Mouse (Mus musculus) MEL (cell line): ENCODE results near the gene Rsrp1. TPM values are rescaled to one million over a fixed set of nuclear protein-coding genes. Genes with fewer than 3 reads are reported as not detected.

Experiments
- DNase-seq: peaks from one replicate; pipeline ENCODE4 v3.0.0; 2011; ENCODE audit warnings: low read depth, low spot score
- H3K27ac ChIP-seq: 2 replicates; pipeline ENCODE4 v1.5.1; 2012; ENCODE audit warnings: low read depth, mild to moderate bottlenecking, control low read depth, low read length, moderate library complexity; ENCODE audit not compliant: control insufficient read depth
- H3K27me3 ChIP-seq, 2 experiments: fragments of 150-350 bp in 1 of 2; sonication (generic) in 1 of 2; 2 replicates each; pipeline ENCODE4 v1.6.1; 2012; ENCODE audit warnings: low read length in 2 of 2, mild to moderate bottlenecking in 2 of 2, improper control_type of control experiment in 1 of 2, moderate library complexity in 1 of 2; ENCODE audit not compliant: insufficient read depth in 2 of 2, control insufficient read depth in 1 of 2
- H3K36me3 ChIP-seq, 2 experiments: 2 replicates each; pipeline ENCODE4 v1.6.1; 2012 to 2014; ENCODE audit warnings: low read length in 2 of 2, improper control_type of control experiment in 1 of 2, inconsistent platforms in 1 of 2, mild to moderate bottlenecking in 1 of 2; ENCODE audit not compliant: insufficient read depth in 2 of 2, control insufficient read depth in 1 of 2
- H3K4me1 ChIP-seq, 2 experiments: fragments of 150-350 bp in 1 of 2; sonication (generic) in 1 of 2; 2 replicates each; pipeline ENCODE4 v1.6.1; 2012; ENCODE audit warnings: low read length in 2 of 2, improper control_type of control experiment in 1 of 2, mild to moderate bottlenecking in 1 of 2; ENCODE audit not compliant: insufficient read depth in 2 of 2, control insufficient read depth in 1 of 2
- H3K4me3 ChIP-seq, 2 experiments: fragments of 150-350 bp in 1 of 2; sonication (generic) in 1 of 2; 2 replicates each; pipeline ENCODE4 v1.5.1; 2012; ENCODE audit warnings: low read depth in 2 of 2, low read length in 2 of 2, mild to moderate bottlenecking in 2 of 2, moderate library complexity in 2 of 2, control low read depth in 1 of 2, improper control_type of control experiment in 1 of 2; ENCODE audit not compliant: control insufficient read depth in 1 of 2, insufficient read depth in 1 of 2
- H3K79me2 ChIP-seq: 2 replicates; pipeline ENCODE4 v1.6.1; 2012; ENCODE audit warnings: mild to moderate bottlenecking, low read length, moderate library complexity; ENCODE audit not compliant: control insufficient read depth, poor library complexity, insufficient read depth
- H3K9ac ChIP-seq: 2 replicates; pipeline ENCODE4 v1.6.1; 2012; ENCODE audit warnings: low read depth, mild to moderate bottlenecking, control low read depth, low read length, moderate library complexity; ENCODE audit not compliant: control insufficient read depth, poor library complexity, severe bottlenecking
- H3K9me3 ChIP-seq: fragments of 150-350 bp; sonication (generic); replicated peaks from 2 replicates; pipeline ENCODE4 v1.6.1; 2012; ENCODE audit warnings: mild to moderate bottlenecking, low read length, improper control_type of control experiment, moderate library complexity; ENCODE audit not compliant: insufficient read depth
- BHLHE40 ChIP-seq: IDR thresholded peaks from 2 replicates; pipeline ENCODE4 v1.6.1; 2012; ENCODE audit warnings: low read depth, mild to moderate bottlenecking, inconsistent platforms, low read length, improper control_type of control experiment, borderline replicate concordance
- CHD1 ChIP-seq: IDR thresholded peaks from 2 replicates; pipeline ENCODE4 v1.6.1; 2012; ENCODE audit warnings: low read depth, mild to moderate bottlenecking, inconsistent platforms, low read length, improper control_type of control experiment
- CHD2 ChIP-seq: IDR thresholded peaks from 2 replicates; pipeline ENCODE4 v1.6.1; 2011; ENCODE audit warnings: low read length, improper control_type of control experiment
- CTCF ChIP-seq, 3 experiments: IDR thresholded peaks in 2 of 3; conservative IDR thresholded peaks in 1 of 3; 2 replicates each; pipeline ENCODE4 v1.5.1; 2011 to 2012; ENCODE audit warnings: low read length in 3 of 3, low read depth in 2 of 3, mild to moderate bottlenecking in 2 of 3, improper control_type of control experiment in 1 of 3, inconsistent platforms in 1 of 3, mixed read lengths in 1 of 3, moderate library complexity in 1 of 3; ENCODE audit not compliant: control insufficient read depth in 1 of 3, insufficient read depth in 1 of 3, poor library complexity in 1 of 3, severe bottlenecking in 1 of 3
- ELF1 ChIP-seq: IDR thresholded peaks from 2 replicates; pipeline ENCODE4 v1.6.1; 2014; ENCODE audit warnings: low read depth, mild to moderate bottlenecking, inconsistent platforms, low read length, improper control_type of control experiment, moderate library complexity
- EP300 ChIP-seq, 2 experiments: IDR thresholded peaks; 2 replicates each; pipeline ENCODE4 v1.6.1; 2011; ENCODE audit warnings: improper control_type of control experiment in 2 of 2, low read length in 2 of 2, low read depth in 1 of 2, mild to moderate bottlenecking in 1 of 2
- ETS1 ChIP-seq: IDR thresholded peaks from 2 replicates; pipeline ENCODE4 v1.6.1; 2012; ENCODE audit warnings: low read depth, mild to moderate bottlenecking, inconsistent platforms, low read length, improper control_type of control experiment, moderate library complexity
- GABPA ChIP-seq: IDR thresholded peaks from 2 replicates; pipeline ENCODE4 v1.6.1; 2012; ENCODE audit warnings: low read depth, mild to moderate bottlenecking, inconsistent platforms, low read length, improper control_type of control experiment, moderate library complexity
- GATA1 ChIP-seq: IDR thresholded peaks from 2 replicates; pipeline ENCODE4 v1.6.1; 2011; ENCODE audit warnings: low read depth, low read length, improper control_type of control experiment
- HCFC1 ChIP-seq: IDR thresholded peaks from 2 replicates; pipeline ENCODE4 v1.6.1; 2012; ENCODE audit warnings: low read depth, mild to moderate bottlenecking, inconsistent platforms, low read length, improper control_type of control experiment, moderate library complexity
- JUND ChIP-seq: IDR thresholded peaks from 2 replicates; pipeline ENCODE4 v1.6.1; 2011; ENCODE audit warnings: low read depth, mild to moderate bottlenecking, improper control_type of control experiment, low read length
- KAT2A ChIP-seq: conservative IDR thresholded peaks from 2 replicates; pipeline ENCODE4 v1.6.1; 2012; ENCODE audit warnings: low read depth, low read length, improper control_type of control experiment, inconsistent platforms
- MEF2A ChIP-seq: IDR thresholded peaks from 2 replicates; pipeline ENCODE4 v1.6.1; 2014; ENCODE audit warnings: low read depth, mild to moderate bottlenecking, inconsistent platforms, low read length, improper control_type of control experiment; ENCODE audit not compliant: poor library complexity, insufficient replicate concordance, severe bottlenecking; ENCODE audit errors: extremely low read depth
- NRF1 ChIP-seq: IDR thresholded peaks from 2 replicates; pipeline ENCODE4 v1.6.1; 2014; ENCODE audit warnings: low read depth, mild to moderate bottlenecking, inconsistent platforms, low read length, improper control_type of control experiment, moderate library complexity; ENCODE audit not compliant: poor library complexity, insufficient read depth, severe bottlenecking
- POLR2A ChIP-seq, 2 experiments: IDR thresholded peaks; 2 replicates each; pipeline ENCODE4 v1.6.1; 2011 to 2012; ENCODE audit warnings: low read length in 2 of 2, mild to moderate bottlenecking in 2 of 2, control low read depth in 1 of 2, improper control_type of control experiment in 1 of 2, low read depth in 1 of 2, moderate library complexity in 1 of 2; ENCODE audit not compliant: control insufficient read depth in 1 of 2, insufficient read depth in 1 of 2, poor library complexity in 1 of 2
- POLR2AphosphoS2 ChIP-seq: IDR thresholded peaks from 2 replicates; pipeline ENCODE4 v1.6.1; 2011; ENCODE audit warnings: low read length, improper control_type of control experiment
- POLR2AphosphoS5 ChIP-seq: IDR thresholded peaks from 2 replicates; pipeline ENCODE4 v1.6.1; 2012; ENCODE audit warnings: low read depth, borderline replicate concordance, mild to moderate bottlenecking, inconsistent platforms, low read length, moderate library complexity, mixed read lengths
- RCOR1 ChIP-seq: IDR thresholded peaks from 2 replicates; pipeline ENCODE4 v1.6.1; 2012; ENCODE audit warnings: low read depth, mild to moderate bottlenecking, inconsistent platforms, low read length, improper control_type of control experiment
- SMC3 ChIP-seq: IDR thresholded peaks from 2 replicates; pipeline ENCODE4 v1.6.1; 2011; ENCODE audit warnings: low read depth, low read length, improper control_type of control experiment
- TAL1 ChIP-seq: IDR thresholded peaks from 2 replicates; pipeline ENCODE4 v1.6.1; 2012; ENCODE audit warnings: mild to moderate bottlenecking, inconsistent platforms, low read length, moderate library complexity, mixed read lengths
- TBP ChIP-seq: IDR thresholded peaks from 2 replicates; pipeline ENCODE4 v1.8.0; 2011; ENCODE audit warnings: low read depth, low read length, improper control_type of control experiment
- UBTF ChIP-seq: IDR thresholded peaks from 2 replicates; pipeline ENCODE4 v1.6.1; 2012; ENCODE audit warnings: low read depth, mild to moderate bottlenecking, inconsistent platforms, low read length, improper control_type of control experiment, moderate library complexity, borderline replicate concordance; ENCODE audit not compliant: insufficient read depth
- USF1 ChIP-seq: IDR thresholded peaks from 2 replicates; pipeline ENCODE4 v1.6.1; 2014; ENCODE audit warnings: low read depth, mild to moderate bottlenecking, inconsistent platforms, low read length, improper control_type of control experiment, moderate library complexity
- USF2 ChIP-seq, 2 experiments: IDR thresholded peaks; 2 replicates each; pipeline ENCODE4 v1.6.1; 2011 to 2012; ENCODE audit warnings: improper control_type of control experiment in 2 of 2, low read length in 2 of 2, borderline replicate concordance in 1 of 2, inconsistent platforms in 1 of 2, low read depth in 1 of 2, mild to moderate bottlenecking in 1 of 2; ENCODE audit not compliant: insufficient read depth in 1 of 2
- ZC3H11A ChIP-seq: IDR thresholded peaks from 2 replicates; pipeline ENCODE4 v1.6.1; 2012; ENCODE audit warnings: low read depth, mild to moderate bottlenecking, inconsistent platforms, low read length, improper control_type of control experiment
- ZKSCAN1 ChIP-seq: IDR thresholded peaks from 2 replicates; pipeline ENCODE4 v1.6.1; 2012; ENCODE audit warnings: low read depth, mild to moderate bottlenecking, inconsistent platforms, low read length, improper control_type of control experiment, moderate library complexity
- ZNF384 ChIP-seq: IDR thresholded peaks from 2 replicates; pipeline ENCODE4 v1.6.1; 2012; ENCODE audit warnings: low read depth, mild to moderate bottlenecking, inconsistent platforms, low read length, improper control_type of control experiment
- polyA plus RNA-seq, 2 experiments: library from polyadenylated mRNA; stranded (reverse) in 1 of 2; unstranded in 1 of 2; fragments of >175 nt in 1 of 2; fragments of >200 nt in 1 of 2; gene quantifications; 2 replicates each; pipeline versions ENCODE4 v1.2.1 to v1.2.4; 2012; ENCODE audit warnings: low replicate concordance in 2 of 2, low read depth in 1 of 2; ENCODE audit not compliant: insufficient read length in 2 of 2, insufficient read depth in 1 of 2, missing spikeins in 1 of 2
- total RNA-seq: library from RNA; depleted of rRNA; stranded (reverse); fragments of 300-350 nt; gene quantifications from 2 replicates; pipeline ENCODE4 v1.2.3, GENCODE M21; 2012

Rsrp1 gene
- total and polyA plus RNA-seq, 3 experiments = 59.5 to 110 TPM; not detected in 1

DNA sequence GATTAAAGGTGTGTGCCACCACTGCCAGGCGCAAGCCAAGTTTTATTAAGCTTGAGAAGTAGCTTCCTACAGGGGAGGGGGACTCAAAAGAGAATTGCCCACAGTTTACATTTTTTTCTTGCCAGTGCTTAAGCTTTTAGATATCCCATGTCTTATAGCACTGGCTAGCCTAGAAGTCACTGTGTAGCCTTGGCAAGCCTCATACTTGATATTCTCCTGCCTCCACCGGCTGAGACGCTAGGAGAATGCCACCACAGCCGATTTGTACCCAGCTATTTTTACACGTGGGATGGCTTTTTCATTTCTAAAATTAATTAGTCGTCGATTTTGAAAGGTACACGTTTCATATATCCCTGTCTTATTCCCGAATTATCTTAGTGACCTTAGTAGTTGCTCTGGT is 6.8 kb downstream of the Rsrp1 start:
- no peak for TF ChIP-seq TBP
- TF ChIP-seq SMC3 = no peak
- TF ChIP-seq RCOR1 = no peak
- TF ChIP-seq ELF1 = no peak
- no peak for TF ChIP-seq POLR2AphosphoS5
- no peak for TF ChIP-seq ETS1
- no peak for TF ChIP-seq USF2 (IDR thresholded peaks at IDR 0.05; ENCODE audit: borderline replicate concordance in 1 of 2, insufficient read depth in 1 of 2, low read depth in 1 of 2, low read length in 2 of 2)
- TF ChIP-seq CHD2 = no peak
- no peak for TF ChIP-seq EP300 (IDR thresholded peaks at IDR 0.05; ENCODE audit: low read depth in 1 of 2, low read length in 2 of 2)
- TF ChIP-seq JUND = no peak
- no peak for TF ChIP-seq CHD1
- TF ChIP-seq CTCF (IDR thresholded peaks at IDR 0.05 in 2 of 3, conservative IDR thresholded peaks at IDR 0.05 in 1 of 3; ENCODE audit: control insufficient read depth in 1 of 3, insufficient read depth in 1 of 3, low read depth in 2 of 3, low read length in 3 of 3, poor library complexity in 1 of 3, severe bottlenecking in 1 of 3) = no peak
- TF ChIP-seq ZNF384 = no peak
- TF ChIP-seq MEF2A = no peak
- TF ChIP-seq KAT2A = no peak
- TF ChIP-seq GABPA = no peak
- no peak for TF ChIP-seq TAL1

DNA sequence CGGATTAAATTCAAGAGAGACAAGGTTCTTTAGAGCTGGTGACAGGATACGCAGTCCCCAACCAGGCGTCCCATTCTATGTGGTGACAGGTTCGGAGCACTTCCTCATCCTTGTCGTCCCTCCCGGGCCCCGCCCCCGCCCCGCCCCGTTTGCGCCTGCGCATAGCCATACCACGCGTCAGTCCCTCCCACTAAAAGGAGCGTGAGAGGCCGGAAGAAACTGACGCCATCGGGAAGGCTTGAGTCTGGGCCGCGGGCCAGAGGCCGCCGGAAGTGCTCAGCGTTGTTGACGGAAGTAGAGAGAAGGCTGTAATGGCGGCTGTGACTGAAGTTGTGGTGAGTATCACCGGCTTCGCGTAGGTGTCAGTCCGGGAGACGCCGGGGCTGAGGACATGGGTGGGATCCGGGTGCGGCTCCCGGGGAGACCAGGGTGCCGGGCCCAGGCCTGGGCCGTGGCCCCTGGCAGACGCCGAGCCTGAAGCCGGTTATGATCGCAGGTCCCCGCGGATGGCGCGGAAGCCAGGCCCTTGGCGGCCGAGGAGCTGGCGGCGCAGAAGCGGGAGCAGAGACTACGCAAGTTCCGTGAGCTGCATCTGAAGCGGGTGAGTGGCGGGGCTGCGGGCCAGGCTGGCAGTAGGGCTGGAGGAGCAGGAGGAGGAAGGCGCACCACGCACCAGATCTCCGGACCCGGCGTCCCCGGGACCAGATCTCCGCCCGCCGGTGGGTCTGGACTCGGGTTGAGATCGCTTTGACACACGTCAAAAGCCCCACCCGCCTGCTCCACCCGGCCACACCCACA is 7.5 kb downstream of the Rsrp1 start, which contains the start of gene Syf2:
Syf2 (plus strand) TSS at position 215 of the 798 bp plus-strand sequence.
- Histone ChIP-seq H3K9ac (peak within 1 kb of the TSS; percentile 93), H3K27ac (peak within 1 kb of the TSS; percentile 94), H3K36me3 (peaks cover 26 to 28% of the 10 kb centered on the region in 2 experiments), H3K27me3 (no peaks in the 10 kb centered on the region), H3K4me3 (peak within 1 kb of the TSS; percentile 71 to 77), H3K9me3 (no peaks in the 10 kb centered on the region), H3K79me2 (peaks cover 17% of the 10 kb centered on the region), H3K4me1 (peaks cover 3 to 6% of the 10 kb centered on the region in 2 experiments; a peak in 3 of 4 replicates)
- DNase-seq = peak; percentile 99
- TF ChIP-seq NRF1 = peak; percentile 85
- TF ChIP-seq ZKSCAN1 = no peak
- peak; percentile 48; the same call in 1 of the 2 replicates for TF ChIP-seq USF1
- TF ChIP-seq ELF1 = peak; percentile 98
- TF ChIP-seq TAL1 = no peak
- TF ChIP-seq USF2 (IDR thresholded peaks at IDR 0.05; ENCODE audit: borderline replicate concordance in 1 of 2, insufficient read depth in 1 of 2, low read depth in 1 of 2, low read length in 2 of 2) = no peak
- no peak for TF ChIP-seq ZC3H11A
- TF ChIP-seq ETS1 = peak; percentile 93
- TF ChIP-seq UBTF = 0 out of 2 replicates have a peak, but pooled peaks have one; percentile 56
- TF ChIP-seq RCOR1 = 0 out of 2 replicates have a peak, but pooled peaks have one; percentile 36
- TF ChIP-seq GATA1 = no peak
- TF ChIP-seq EP300 (IDR thresholded peaks at IDR 0.05; ENCODE audit: low read depth in 1 of 2, low read length in 2 of 2) = peak in 1 of 2 experiments; percentile 48; a peak in 2 of 4 replicates
- TF ChIP-seq JUND = no peak
- TF ChIP-seq TBP = peak; percentile 82
- TF ChIP-seq BHLHE40 = peak; percentile 32; the same call in 1 of the 2 replicates
- TF ChIP-seq HCFC1 = peak; percentile 89
- TF ChIP-seq POLR2AphosphoS2 = peak; percentile 96
- TF ChIP-seq POLR2A (IDR thresholded peaks at IDR 0.05; ENCODE audit: control insufficient read depth in 1 of 2, insufficient read depth in 1 of 2, low read depth in 1 of 2, low read length in 2 of 2, poor library complexity in 1 of 2) = peak; percentile 65 to 88; a peak in 3 of 4 replicates
- TF ChIP-seq CHD2 = no peak

More for the DNA sequence above, 6.8 kb downstream of the Rsrp1 start:
- Histone ChIP-seq H3K9ac (peak overlapping the region; percentile 77), H3K79me2 (peaks cover 23% of the 10 kb centered on the region), H3K9me3 (no peaks in the 10 kb centered on the region), H3K27me3 (no peaks in the 10 kb centered on the region), H3K36me3 (peaks cover 28 to 35% of the 10 kb centered on the region in 2 experiments), H3K27ac (peak overlapping the region; percentile 94), H3K4me3 (peak overlapping the region; percentile 26 to 70), H3K4me1 (peaks cover 3 to 6% of the 10 kb centered on the region in 2 experiments; a peak in 3 of 4 replicates)
- peak; percentile 60 for DNase-seq
